Mouse (Mus musculus) G1E-ER4 (cell line): ENCODE measurements at regions not wholly inside any gene's neighbourhood (a gene's known extent, or its start where the extent isn't known, plus 50 kb on each side); places are given as distances from the start of the nearest gene placed in this dataset.

ENCODE experiments used
- GATA1 ChIP-seq: IDR thresholded peaks from one replicate; pipeline ENCODE4 v1.8.0; 2012; ENCODE audit warnings: low read length, inconsistent platforms

- TF ChIP-seq GATA1, result no peak
Measured at GRCm38 (mm10) chr2:74965384-74966060, 139.9 kb downstream of the Mtx2 start.

- no peak for TF ChIP-seq GATA1
Measured at GRCm38 (mm10) chr2:74970611-74971265, 145.1 kb downstream of the Mtx2 start.

GRCm38 (mm10) chr2:74973386-74973785 lies 147.8 kb downstream of the Mtx2 start:
- no peak for TF ChIP-seq GATA1

GRCm38 (mm10) chr2:74974595-74975325 lies 149.2 kb downstream of the Mtx2 start:
- TF ChIP-seq GATA1, result no peak

GRCm38 (mm10) chr2:74977348-74977747 lies 151.7 kb downstream of the Mtx2 start:
- TF ChIP-seq GATA1, result no peak

GRCm38 (mm10) chr2:74977828-74978227 lies 152.2 kb downstream of the Mtx2 start:
- no peak for TF ChIP-seq GATA1

- no peak for TF ChIP-seq GATA1
Measured at GRCm38 (mm10) chr2:74981856-74982255, 156.3 kb downstream of the Mtx2 start.

GRCm38 (mm10) chr2:74993802-74994201 lies 168.2 kb downstream of the Mtx2 start:
- no peak for TF ChIP-seq GATA1

GRCm38 (mm10) chr2:74994998-74995397 lies 169.4 kb downstream of the Mtx2 start:
- TF ChIP-seq GATA1, result no peak

- TF ChIP-seq GATA1, result no peak
Measured at GRCm38 (mm10) chr2:74997736-74998135, 172.1 kb downstream of the Mtx2 start.

- TF ChIP-seq GATA1, result no peak
Measured at GRCm38 (mm10) chr2:75000368-75000796, 174.8 kb downstream of the Mtx2 start.

GRCm38 (mm10) chr2:75002562-75002961 lies 177.0 kb downstream of the Mtx2 start:
- no peak for TF ChIP-seq GATA1

- TF ChIP-seq GATA1, result no peak
Measured at GRCm38 (mm10) chr2:75008116-75008515, 182.5 kb downstream of the Mtx2 start.

GRCm38 (mm10) chr2:75010647-75011046 lies 185.0 kb downstream of the Mtx2 start:
- no peak for TF ChIP-seq GATA1

GRCm38 (mm10) chr2:75012046-75012445 lies 186.4 kb downstream of the Mtx2 start:
- no peak for TF ChIP-seq GATA1

GRCm38 (mm10) chr2:75014994-75015728 lies 189.6 kb downstream of the Mtx2 start:
- TF ChIP-seq GATA1, result no peak
